Mouse (Mus musculus): ENCODE data around the gene 4933417A18Rik.

- TF ChIP-seq POLR2A (IDR thresholded peaks at IDR 0.05; ENCODE audit: low read depth, low read length), result no peak
- TF ChIP-seq CTCF (conservative IDR thresholded peaks at IDR 0.05; ENCODE audit: insufficient read depth, insufficient read length, low read depth, low read length), result no peak
Measured at GRCm38 (mm10) chr13:34876481-34876880, 47.7 kb upstream of the 4933417A18Rik start.

Measured in kidney, adult 2 months (tissue).